1 mouse cellular context compared by ENCODE assay signal in genomic region chr8:105533892-105534329, GRCm38 (mm10).
A peak's percentile ranks its signal among the peaks of the same experiment; 100 is the strongest.
TF ChIP-seq lines count a peak whose summit lies in the region.

No protein-coding gene starts in this region.

TF ChIP-seq in MEL, 35 proteins besides CTCF, POLR2A, EP300 and RAD21 (continued from another document):
- TF ChIP-seq TCF12 (IDR thresholded peaks at IDR 0.05; ENCODE audit: low read depth, low read length) = 0 out of 2 replicates have a peak, but pooled peaks have one; percentile 42
- no peak for TF ChIP-seq ZNF384 (IDR thresholded peaks at IDR 0.05; ENCODE audit: low read depth, low read length)
- no peak for TF ChIP-seq GABPA (IDR thresholded peaks at IDR 0.05; ENCODE audit: low read depth, low read length)
- no peak for TF ChIP-seq MYC (IDR thresholded peaks at IDR 0.05; ENCODE audit: low read depth, low read length)
- no peak for TF ChIP-seq E2F4 (IDR thresholded peaks at IDR 0.05; ENCODE audit: borderline replicate concordance, low read depth, low read length)
- no peak for TF ChIP-seq GATA1 (IDR thresholded peaks at IDR 0.05; ENCODE audit: low read depth, low read length)
- TF ChIP-seq NELFE (IDR thresholded peaks at IDR 0.05; ENCODE audit: low read depth, low read length) = no peak
- TF ChIP-seq MXI1 (IDR thresholded peaks at IDR 0.05; ENCODE audit: low read depth, low read length) = 0 out of 2 replicates have a peak, but pooled peaks have one; percentile 22
